Mouse (Mus musculus): ENCODE measurements around the gene Wdr81. TPM values are rescaled to one million over a fixed set of nuclear protein-coding genes. Genes with fewer than 3 reads are reported as not detected.

Wdr81 gene
- total RNA-seq, 1 experiment from 2014 or later, result 8.4 TPM

DNA sequence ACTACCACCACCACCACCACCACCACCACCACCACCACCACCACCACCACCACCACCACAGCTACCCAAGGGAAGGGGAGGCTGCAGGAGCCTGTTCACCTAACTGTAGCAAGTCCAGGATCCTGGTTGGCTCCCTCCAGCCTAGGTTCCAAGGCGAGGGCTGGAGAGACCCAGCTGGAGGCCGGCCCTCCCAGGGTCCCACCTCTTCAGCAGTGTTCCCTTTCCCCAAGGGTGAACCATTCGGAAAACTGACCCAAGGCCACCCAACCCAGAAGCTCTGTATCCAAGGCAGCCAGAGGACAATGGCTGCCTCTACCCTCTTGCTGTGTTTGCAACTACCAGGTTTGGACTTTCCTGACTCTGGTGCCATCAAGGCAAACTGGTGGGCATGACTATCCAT is 14.6 kb downstream of the Wdr81 start:
- no peak for ATAC-seq (replicated peaks; ENCODE audit: low read depth, poor library complexity, severe bottlenecking)

DNA sequence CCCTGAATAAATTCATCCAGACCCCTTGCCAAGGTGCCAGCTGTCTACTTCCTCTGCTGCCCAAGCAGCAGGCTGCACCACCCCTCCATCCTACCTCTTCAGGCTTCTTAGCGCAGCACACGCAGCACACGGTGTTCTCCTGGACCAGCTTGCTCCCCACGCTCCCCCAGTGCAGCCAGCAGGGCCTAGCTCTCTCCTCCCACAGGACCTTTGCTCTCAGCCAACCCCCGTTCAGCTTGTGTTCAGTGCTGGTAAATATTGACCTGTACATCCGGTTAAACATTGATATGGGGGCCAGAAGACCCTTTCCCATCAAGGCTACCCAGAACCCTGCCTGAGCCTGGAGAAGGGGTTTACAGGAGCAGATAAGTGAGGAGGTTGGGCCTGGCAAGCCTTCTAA is 15.2 kb downstream of the Wdr81 start, which contains the start of gene Serpinf2:
Gene Serpinf2 (minus strand): TSS at position 229 of the 400 bp plus-strand sequence.
- no peak for ATAC-seq (replicated peaks; ENCODE audit: low read depth, poor library complexity, severe bottlenecking)

DNA sequence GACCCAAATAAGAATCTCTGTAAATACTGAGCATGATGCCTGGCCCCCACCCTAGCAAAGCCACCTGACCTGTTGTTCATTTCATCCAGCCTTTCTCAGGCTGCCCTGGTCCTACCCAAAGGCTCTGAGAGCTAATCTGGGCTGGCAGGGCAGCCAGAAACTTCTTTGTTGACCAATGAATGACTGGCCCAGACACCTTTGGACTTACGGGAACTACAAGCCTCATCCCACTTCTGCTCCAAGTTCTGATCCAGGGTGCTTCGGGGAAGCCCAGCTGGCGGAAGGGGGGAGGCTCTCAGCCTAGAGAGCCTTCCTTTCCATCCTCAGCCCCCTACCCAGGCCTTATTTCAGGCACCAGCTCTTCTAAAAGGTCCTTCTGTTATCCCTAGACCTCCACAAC is 15.7 kb downstream of the Wdr81 start:
- ATAC-seq (replicated peaks; ENCODE audit: low read depth, poor library complexity, severe bottlenecking), result no peak

DNA sequence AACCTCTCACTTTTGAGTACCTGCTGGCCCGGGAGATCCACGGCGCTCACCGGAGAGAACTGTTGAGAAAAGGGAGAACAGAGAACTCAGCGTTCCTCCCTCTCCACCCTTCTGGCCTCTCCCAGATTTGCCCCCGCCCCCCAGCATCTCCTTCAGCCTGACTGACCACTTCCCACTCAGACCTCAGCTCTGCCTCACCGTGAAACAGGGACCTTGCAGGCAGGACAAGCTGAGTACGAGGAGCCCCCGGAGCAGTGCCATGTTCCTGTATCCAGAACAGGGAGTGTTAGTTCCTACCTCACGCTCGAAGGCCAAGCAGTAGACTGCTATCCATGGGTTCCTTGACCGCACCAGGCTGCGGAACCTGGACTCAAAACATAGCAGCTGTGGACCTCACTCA is 16.3 kb downstream of the Wdr81 start:
- no peak for ATAC-seq (replicated peaks; ENCODE audit: low read depth, poor library complexity, severe bottlenecking)

DNA sequence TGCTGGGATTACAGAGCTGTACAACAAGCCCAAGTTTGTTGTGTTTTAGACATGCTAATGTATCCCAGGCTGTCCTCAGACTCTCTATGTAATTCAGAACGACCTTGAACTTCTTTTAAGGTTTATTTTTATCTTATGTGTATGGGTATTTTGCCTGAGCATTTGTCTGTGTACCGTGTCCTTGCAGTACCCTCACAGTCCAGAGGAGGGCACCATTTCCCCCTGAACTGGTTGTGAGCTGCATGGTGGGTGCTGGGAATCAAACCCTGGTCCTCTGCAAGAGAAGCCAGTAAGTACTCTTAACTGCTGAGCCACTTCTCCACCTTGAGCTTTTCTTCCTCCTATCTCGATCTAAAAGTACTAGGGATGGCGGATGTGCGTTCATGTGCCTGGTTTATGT is 20.4 kb downstream of the Wdr81 start:
- no peak for ATAC-seq (replicated peaks; ENCODE audit: low read depth, poor library complexity, severe bottlenecking)

DNA sequence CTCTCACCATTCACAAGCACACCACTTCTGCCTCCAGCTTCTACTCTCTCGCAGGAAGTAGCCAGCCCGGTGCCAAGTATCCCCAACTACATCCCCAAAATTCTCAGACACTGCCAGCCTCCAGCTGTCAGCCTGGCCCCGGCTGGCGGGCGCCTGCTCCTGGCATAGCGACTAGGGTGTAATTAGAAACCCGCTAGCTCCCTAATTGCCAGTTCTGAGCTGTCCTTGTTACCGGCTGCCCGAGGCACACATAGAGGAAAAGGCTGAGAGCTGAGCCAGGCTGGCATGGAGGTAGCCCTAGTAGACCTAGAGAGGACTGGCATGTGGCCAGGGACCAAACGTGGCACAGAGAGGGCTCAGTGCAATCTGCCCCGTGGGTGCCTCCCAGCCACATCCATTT is 23.2 kb downstream of the Wdr81 start:
- ATAC-seq (replicated peaks; ENCODE audit: low read depth, poor library complexity, severe bottlenecking), result no peak

DNA sequence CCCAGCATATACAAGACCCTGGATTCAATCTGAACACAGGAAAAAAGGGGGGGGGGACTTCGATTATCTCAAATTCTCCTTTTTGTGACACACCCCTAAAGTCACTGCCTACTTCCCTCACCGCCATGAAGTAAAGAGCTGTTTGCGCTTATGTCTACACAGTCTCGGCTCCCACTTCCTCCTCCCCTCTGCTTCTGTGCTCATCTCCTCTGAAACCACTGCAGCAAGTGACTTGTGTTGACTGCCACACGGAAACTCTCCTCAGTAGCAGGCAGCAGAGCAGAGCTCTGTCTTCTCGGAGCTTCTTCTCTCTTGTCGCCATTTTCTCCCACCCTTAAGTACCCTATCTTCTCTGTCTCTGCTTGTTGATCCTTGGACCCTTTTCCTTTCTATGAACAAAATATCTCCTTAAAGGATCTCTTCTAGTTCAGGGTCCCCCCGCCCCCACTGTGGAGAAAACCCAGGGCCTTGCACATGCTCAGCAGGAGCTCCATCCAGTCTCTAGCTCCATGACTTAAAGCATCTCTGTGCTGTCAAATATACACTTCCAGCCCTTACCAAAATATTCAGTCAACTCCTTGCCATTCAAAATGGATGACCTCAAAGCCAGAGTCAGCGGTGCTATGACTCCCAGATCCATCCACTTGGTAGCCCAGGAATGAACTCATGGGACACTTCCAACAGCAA is 25.4 kb downstream of the Wdr81 start:
- ATAC-seq (replicated peaks; ENCODE audit: low read depth, poor library complexity, severe bottlenecking), result peak; percentile 94

DNA sequence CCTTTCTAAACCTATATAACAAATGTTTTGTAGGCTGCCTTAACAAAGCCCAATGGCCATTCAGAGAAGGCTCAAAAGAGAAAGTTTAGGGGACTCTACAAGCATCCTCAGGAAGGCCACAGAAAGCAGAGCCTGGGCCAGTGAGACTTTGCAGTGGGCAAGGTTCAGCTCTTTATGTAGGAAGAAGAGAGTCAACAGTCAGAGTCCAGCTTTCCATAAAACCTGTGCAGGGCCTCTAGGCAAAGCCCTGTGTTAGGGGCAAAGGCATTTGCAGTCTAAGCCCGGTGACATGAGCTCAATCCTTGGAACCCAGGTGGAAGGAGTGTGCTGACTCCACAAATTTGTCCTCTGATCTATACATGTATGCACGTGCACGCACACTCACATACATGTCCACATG is 30.1 kb downstream of the Wdr81 start:
- no peak for ATAC-seq (replicated peaks; ENCODE audit: low read depth, poor library complexity, severe bottlenecking)

DNA sequence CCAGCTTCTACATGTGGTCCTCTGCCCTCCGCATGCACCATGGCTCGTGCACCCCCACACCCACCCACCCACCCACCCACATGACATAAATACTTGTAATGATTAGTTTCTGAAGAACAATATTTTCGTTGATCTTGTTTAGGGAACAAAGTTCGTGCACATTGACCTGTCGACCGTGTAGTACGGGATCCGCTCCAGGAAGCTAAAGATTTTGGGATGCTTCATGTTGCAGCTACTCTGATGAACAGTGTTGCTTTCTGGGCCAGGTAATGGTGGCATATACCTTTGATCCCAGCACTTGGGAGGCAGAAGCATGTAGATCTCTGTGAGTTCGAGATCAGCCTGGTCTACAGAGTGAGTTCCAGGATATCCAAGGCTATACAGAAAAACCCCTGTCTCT is 30.5 kb downstream of the Wdr81 start:
- ATAC-seq (replicated peaks; ENCODE audit: low read depth, poor library complexity, severe bottlenecking), result no peak

DNA sequence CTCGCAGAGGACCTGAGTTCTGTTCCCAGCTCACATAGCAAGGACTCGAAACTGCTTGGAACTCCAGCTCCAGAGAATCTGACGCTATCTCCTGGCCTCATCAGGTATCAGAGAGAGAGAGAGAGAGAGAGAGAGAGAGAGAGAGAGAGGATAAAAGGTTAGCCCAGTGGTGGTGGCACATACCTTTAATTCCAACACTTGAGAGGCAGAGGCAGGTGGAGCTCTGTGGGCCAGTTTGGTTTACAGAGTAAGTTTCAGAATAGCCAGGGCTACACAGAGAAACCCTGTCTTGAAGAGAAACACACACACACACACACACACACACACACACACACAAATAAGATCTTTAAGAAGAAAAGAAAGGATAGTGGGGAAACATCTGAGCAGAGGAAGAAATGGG is 31.4 kb downstream of the Wdr81 start:
- ATAC-seq (replicated peaks; ENCODE audit: low read depth, poor library complexity, severe bottlenecking), result no peak

DNA sequence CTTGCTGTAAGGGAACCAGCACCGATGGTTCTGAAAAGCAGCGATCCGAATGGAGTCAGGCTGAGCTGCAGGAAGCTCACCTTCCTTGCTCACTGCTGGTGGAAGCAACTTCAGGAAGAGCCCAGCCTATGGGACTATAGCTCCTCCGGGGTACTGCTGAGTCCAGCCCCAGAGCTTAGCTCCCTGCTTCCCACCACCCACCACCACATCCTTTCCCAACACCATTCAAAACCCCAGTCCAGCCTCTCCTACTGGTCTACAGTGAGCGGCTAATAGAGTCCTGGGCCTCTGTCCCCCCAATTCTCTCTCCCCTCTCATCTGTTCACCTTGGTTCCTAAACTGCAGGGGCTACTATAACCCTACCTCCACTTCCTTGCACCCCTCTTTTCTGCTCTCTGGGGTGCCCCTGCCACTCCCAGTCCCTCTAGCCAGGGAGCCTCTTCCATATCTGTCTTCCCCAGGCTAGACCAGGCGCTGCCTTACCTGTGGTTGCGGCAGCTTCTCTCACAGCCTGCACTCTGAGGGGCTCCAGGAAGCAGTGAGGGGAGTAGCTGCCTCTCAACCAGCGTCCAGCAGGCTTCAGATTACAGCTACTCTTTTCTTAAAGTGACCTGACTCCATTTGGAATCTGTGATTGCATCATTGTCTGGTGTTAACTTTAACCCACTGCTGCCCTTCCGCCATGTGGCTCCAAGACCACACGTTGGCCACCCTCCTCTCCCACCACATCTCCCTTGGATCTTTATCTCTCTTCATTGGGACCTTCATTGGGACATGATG is 32.3 kb downstream of the Wdr81 start, which contains the start of gene Serpinf1:
Gene Serpinf1 (minus strand): TSS at position 689 of the 780 bp plus-strand sequence.
- ATAC-seq (replicated peaks; ENCODE audit: low read depth, poor library complexity, severe bottlenecking), result peak; percentile 52

DNA sequence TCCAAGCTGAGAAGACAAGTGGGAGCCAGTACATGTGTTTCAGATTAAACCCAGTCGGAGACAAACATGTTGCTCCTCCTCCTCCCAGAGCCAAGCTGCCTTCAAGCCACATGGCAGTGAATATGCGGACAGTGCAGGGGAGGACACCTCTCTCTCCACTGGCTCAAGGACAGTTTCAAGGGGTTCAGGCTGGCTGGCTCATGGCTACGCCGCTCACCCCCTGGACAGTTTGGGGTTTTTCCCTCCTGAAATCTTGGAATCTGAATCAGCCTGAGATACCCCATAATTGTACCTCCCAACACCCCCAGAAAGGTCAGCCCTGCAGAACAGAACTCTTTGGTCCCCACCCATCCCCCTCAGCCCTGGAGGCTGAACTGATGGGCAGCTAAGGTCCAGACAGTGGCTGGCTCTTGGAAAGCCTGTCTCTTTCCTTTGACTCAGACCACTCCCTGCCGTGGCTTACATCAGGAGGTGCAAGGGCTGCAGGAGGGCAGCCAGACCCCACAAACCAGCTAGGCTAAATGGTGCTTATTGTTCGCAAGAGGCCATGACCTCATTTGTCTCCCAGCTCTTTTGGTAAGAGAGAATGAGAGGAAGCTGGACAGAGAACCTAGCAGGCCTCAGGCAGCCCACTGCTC is 33.0 kb downstream of the Wdr81 start:
- ATAC-seq (replicated peaks; ENCODE audit: low read depth, poor library complexity, severe bottlenecking), result no peak

DNA sequence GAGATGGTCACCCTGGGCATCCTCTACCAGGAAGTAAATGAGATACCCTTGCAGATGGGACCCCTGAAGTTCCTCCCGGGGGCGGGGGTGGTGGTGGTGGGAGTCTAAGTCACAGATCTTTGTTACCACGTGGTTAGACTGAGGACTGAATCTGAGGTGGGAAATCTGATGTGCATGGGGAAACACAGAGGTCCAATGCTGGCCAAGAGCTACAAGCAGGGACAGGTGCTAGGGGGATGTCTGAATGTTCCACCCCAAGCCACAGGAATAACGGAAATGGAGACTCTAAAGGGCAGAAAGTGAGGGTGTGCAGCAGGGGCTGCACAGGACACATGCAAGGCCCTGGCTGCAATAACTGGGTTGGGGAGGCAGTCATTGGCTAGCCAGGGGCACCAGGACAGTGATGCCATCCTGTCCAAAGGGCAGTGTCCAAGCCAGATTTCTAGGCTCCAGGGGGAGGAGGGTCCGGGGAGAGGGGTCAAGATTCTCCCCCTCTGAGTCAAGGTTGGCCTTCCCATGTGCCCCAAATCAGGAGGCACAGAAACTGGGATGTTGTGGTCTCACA is 33.6 kb downstream of the Wdr81 start:
- ATAC-seq (replicated peaks; ENCODE audit: low read depth, poor library complexity, severe bottlenecking), result no peak

DNA sequence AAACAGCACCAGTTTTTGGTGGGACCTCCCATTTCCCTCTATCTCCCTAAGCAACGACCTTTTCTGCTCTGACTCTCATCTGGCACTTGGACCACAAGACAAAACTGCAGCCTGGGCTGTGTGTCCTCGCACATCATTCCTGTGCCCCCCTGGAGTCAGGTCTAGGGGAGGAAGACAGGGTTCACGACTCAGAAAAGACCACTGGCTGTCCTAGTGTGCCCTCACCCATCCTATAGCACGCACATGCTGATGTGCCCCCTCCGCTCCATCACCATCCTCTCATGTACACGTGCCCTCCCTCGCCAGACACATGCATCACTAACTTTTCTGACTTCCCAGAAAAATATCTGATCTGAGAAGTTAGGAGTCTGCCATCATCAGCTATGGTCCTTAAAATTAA is 34.5 kb downstream of the Wdr81 start:
- no peak for ATAC-seq (replicated peaks; ENCODE audit: low read depth, poor library complexity, severe bottlenecking)

DNA sequence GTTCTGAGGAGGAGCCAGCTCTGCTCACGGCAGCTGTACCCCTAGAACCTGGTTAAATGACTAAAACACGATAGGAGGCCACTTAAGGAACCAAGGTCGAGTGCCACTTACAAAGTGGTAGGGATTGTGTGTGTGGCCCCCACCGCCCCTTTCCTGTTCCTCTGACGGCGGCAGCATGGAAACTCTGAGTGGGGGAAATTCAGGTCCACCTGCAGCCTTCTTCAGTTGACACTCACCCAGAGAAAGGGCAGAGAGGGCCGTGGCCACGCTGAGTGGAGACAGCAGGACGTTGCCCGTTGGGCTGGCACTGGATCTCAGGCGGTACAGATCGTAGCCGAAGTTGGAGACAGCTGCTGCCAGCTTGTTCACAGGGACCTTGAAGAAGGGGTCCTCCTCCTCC is 38.5 kb downstream of the Wdr81 start:
- no peak for ATAC-seq (replicated peaks; ENCODE audit: low read depth, poor library complexity, severe bottlenecking)

DNA sequence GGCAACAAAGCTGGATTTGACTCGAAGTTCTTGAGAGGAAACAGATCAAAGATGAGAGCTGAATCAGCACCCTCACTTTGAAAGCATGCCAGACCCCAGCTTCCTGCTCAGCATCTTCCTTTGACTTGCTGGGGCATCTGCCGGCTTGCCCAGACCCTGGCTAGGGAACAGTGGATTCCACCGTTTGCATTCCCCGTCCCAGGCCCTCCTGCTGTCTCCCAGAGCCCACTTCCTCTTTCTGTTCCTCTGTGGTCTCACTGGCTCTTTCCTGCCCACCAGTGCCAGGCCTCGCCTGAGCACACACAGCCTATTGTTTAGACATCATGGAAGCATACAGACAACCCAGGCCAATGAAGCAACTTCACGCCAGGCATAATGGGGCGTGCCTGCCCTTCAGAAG is 39.4 kb downstream of the Wdr81 start:
- peak; percentile 93 for ATAC-seq (replicated peaks; ENCODE audit: low read depth, poor library complexity, severe bottlenecking)

DNA sequence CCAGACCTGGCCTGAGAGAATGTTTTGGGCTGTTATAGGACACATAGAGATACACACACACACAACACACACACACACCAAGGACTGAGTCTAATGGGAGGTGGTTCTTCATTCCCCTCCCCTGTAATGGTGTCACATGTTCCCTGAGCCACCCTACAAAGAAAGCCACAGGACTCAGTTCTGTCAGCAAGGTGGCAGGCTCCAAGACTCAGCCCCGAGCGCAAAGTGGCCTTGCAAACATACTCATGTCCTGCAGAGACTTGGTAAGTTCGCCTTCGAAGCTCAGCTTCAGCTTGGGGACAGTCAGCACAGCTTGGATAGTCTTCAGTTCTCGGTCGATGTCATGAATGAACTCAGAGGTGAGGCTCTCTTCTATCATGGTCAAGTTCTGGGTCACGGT is 43.9 kb downstream of the Wdr81 start:
- ATAC-seq (replicated peaks; ENCODE audit: low read depth, poor library complexity, severe bottlenecking), result no peak

DNA sequence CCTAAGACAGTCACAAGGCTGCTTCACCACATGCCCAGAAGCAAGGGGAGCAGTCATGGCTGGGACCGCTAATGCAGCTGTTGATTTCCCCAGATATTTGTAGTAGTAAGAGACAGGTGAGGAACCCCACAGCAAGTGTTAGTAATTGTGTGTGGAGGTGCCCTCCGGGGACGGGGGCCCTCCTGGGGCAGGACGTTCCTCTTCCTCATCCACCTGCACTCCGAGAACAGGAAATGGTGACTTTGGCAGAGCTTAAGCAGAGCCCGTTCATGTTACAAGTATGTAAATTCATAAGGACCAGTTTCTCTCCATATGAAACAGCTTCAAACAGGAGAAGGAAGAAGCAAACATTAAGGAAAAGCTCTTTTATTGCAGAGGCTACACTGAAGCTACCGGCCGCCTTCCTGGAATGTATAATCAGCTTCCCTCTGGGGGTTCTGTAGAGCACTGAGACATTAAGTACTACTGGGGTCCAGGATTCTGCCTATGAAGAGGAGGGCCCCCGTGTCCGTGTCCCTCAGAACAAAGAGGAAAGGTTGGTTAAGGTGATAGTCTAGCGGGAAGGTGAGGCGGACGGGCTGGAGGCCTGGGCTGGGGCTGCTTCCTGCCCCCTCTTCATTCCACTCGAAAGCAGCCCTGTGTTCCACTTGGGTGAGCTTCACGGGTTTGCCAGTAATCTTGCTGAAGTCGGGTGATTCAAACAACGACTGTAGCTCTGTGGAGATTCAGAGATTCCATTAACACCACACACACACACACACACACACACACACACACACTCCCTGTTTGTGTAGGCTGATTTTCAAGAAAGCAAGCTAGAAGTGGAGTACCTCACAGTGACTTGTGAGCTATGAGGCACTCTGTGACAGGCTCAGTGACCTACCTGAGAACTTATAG is 44.6 kb downstream of the Wdr81 start:
- ATAC-seq (replicated peaks; ENCODE audit: low read depth, poor library complexity, severe bottlenecking), result 0 out of 2 replicates have a peak, but pooled peaks have one; percentile 17

DNA sequence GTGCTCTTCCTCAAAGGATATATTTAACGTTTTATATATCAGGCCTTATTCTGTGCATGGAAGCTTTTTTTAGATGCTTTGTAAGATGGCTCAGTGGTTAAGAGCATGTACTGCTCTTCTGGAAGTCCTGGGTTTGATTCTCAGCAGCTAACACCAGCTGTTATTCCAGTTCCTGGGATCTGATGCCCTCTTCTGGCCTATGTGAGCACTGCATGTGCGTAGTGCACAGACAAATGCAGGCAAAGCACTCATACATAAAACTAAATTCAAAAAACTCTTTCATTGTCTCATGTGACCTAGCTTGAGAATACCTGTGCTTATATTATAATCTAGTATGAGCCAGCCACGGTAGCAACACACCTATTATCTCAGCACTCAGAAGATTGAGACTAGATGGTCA is 47.7 kb downstream of the Wdr81 start:
- peak; percentile 45 for ATAC-seq (replicated peaks; ENCODE audit: low read depth, poor library complexity, severe bottlenecking)

DNA sequence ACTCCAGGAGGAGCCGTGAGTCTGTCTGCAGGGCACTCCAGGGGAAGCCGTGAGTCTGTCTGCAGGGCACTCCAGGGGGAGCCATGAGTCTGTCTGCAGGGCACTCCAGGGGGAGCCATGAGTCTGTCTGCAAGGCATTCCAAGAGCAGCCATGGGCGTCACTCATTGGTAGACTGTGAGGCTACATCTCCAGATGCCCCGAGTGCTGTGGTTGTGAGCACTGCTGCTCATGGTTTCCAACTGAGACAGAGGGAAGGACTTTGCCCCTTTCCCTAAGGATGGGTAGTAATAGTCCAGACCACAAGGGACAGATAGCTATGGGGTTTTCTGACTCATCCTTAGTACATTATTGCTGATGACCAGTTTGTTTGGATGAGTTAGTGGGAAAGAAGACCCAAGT is 48.4 kb downstream of the Wdr81 start:
- ATAC-seq (replicated peaks; ENCODE audit: low read depth, poor library complexity, severe bottlenecking), result no peak
